Mouse (Mus musculus) left cerebral cortex, adult 11 months (tissue): ENCODE data around the gene Slc43a3.

Source experiments
- DNase-seq: peaks from one replicate; pipeline ENCODE4 v3.0.0; 2022; ENCODE audit warnings: low spot score

Slc43a3 gene

GRCm38 (mm10) chr2:84937491-84938150 lies 1.2 kb downstream of the Slc43a3 start:
- no peak for DNase-seq

- DNase-seq: no peak
These were observed 2.0 kb downstream of the Slc43a3 start for GRCm38 (mm10) chr2:84938249-84938946.

- DNase-seq: no peak
These were observed 2.9 kb downstream of the Slc43a3 start for GRCm38 (mm10) chr2:84939306-84939705.

- DNase-seq: no peak
These were observed 3.3 kb downstream of the Slc43a3 start for GRCm38 (mm10) chr2:84939711-84940110.

GRCm38 (mm10) chr2:84941332-84941731 lies 5.0 kb downstream of the Slc43a3 start:
- no peak for DNase-seq

- no peak for DNase-seq
These were observed 5.4 kb downstream of the Slc43a3 start for GRCm38 (mm10) chr2:84941795-84942194.

- no peak for DNase-seq
These were observed 10.9 kb downstream of the Slc43a3 start for GRCm38 (mm10) chr2:84947154-84947771.

GRCm38 (mm10) chr2:84948252-84948651 lies 11.9 kb downstream of the Slc43a3 start:
- DNase-seq: no peak

- no peak for DNase-seq
These were observed 12.3 kb downstream of the Slc43a3 start for GRCm38 (mm10) chr2:84948721-84949120.

GRCm38 (mm10) chr2:84951027-84951426 lies 14.6 kb downstream of the Slc43a3 start:
- no peak for DNase-seq

GRCm38 (mm10) chr2:84952251-84952650 lies 15.9 kb downstream of the Slc43a3 start:
- DNase-seq: no peak

GRCm38 (mm10) chr2:84952693-84953092 lies 16.3 kb downstream of the Slc43a3 start:
- DNase-seq: no peak

- DNase-seq: no peak
These were observed 19.1 kb downstream of the Slc43a3 start for GRCm38 (mm10) chr2:84955435-84955834.

- peak; percentile 5 for DNase-seq
These were observed 19.9 kb downstream of the Slc43a3 start for GRCm38 (mm10) chr2:84956274-84956673.

- DNase-seq: no peak
These were observed 22.3 kb downstream of the Slc43a3 start for GRCm38 (mm10) chr2:84958588-84959264.

- no peak for DNase-seq
These were observed 24.9 kb downstream of the Slc43a3 start for GRCm38 (mm10) chr2:84961300-84961699.

- no peak for DNase-seq
These were observed 25.5 kb downstream of the Slc43a3 start for GRCm38 (mm10) chr2:84961901-84962300.

GRCm38 (mm10) chr2:84962906-84963507 lies 26.6 kb downstream of the Slc43a3 start:
- DNase-seq: no peak

- no peak for DNase-seq
These were observed 27.9 kb downstream of the Slc43a3 start for GRCm38 (mm10) chr2:84964111-84964801.

- no peak for DNase-seq
These were observed 31.1 kb downstream of the Slc43a3 start for GRCm38 (mm10) chr2:84967318-84967991.

- DNase-seq: no peak
These were observed 39.2 kb downstream of the Slc43a3 start for GRCm38 (mm10) chr2:84975580-84975979.
